Mouse (Mus musculus) lung, postnatal 0 days (tissue): ENCODE results near the gene Hccs. TPM values are rescaled to one million over a fixed set of nuclear protein-coding genes. Genes with fewer than 3 reads are reported as not detected.
A peak's percentile ranks its signal among the peaks of the same experiment; 100 is the strongest.
"Not testable (repeated sequence)": the region's sequence is repeated elsewhere in the genome, so short reads cannot be mapped to it uniquely, and the experiment has no call there.

Experiments
- ATAC-seq: fragments of 200-750 bp; cut with Nextera tagmentation; 2 replicates; pipeline ENCODE4 v1.8.0; 2017; ENCODE audit warnings: moderate library complexity
- DNase-seq: peaks from one replicate; pipeline ENCODE4 v3.0.0-alpha.2; 2016; ENCODE audit warnings: low spot score
- H3K27ac ChIP-seq: fragments of 300-500 bp; sonication (generic); 2 replicates; pipeline ENCODE4 v1.5.1; 2014; ENCODE audit warnings: antibody characterized with exemption, mild to moderate bottlenecking, low read length, mixed read lengths
- H3K27me3 ChIP-seq: fragments of 300-500 bp; sonication (generic); replicated peaks from 2 replicates; pipeline ENCODE4 v1.6.1; 2014; ENCODE audit warnings: low read length, mixed read lengths; ENCODE audit not compliant: insufficient read depth
- H3K36me3 ChIP-seq: fragments of 300-500 bp; sonication (generic); 2 replicates; pipeline ENCODE4 v1.6.1; 2014; ENCODE audit warnings: low read length, mixed read lengths; ENCODE audit not compliant: insufficient read depth
- H3K4me1 ChIP-seq: fragments of 300-500 bp; sonication (generic); 2 replicates; pipeline ENCODE4 v1.6.1; 2014; ENCODE audit warnings: antibody characterized with exemption, low read depth, low read length, mixed read lengths; ENCODE audit not compliant: insufficient read depth
- H3K4me2 ChIP-seq: fragments of 300-500 bp; sonication (generic); replicated peaks from 2 replicates; pipeline ENCODE4 v1.6.1; 2014; ENCODE audit warnings: low read depth, mild to moderate bottlenecking, low read length, moderate library complexity, mixed read lengths
- H3K4me3 ChIP-seq: fragments of 300-500 bp; sonication (generic); 2 replicates; pipeline ENCODE4 v1.5.1; 2014; ENCODE audit warnings: low read depth, low read length
- H3K9ac ChIP-seq: fragments of 300-500 bp; sonication (generic); replicated peaks from 2 replicates; pipeline ENCODE4 v1.6.1; 2014; ENCODE audit warnings: low read depth, mild to moderate bottlenecking
- H3K9me3 ChIP-seq: fragments of 300-500 bp; sonication (generic); 2 replicates; pipeline ENCODE4 v1.6.1; 2016; ENCODE audit warnings: low read length, mixed read lengths
- CTCF ChIP-seq: IDR thresholded peaks from 2 replicates; pipeline ENCODE4 v1.5.1; 2016; ENCODE audit warnings: antibody characterized with exemption, mild to moderate bottlenecking
- EP300 ChIP-seq: IDR thresholded peaks from 2 replicates; pipeline ENCODE4 v1.6.1; 2016; ENCODE audit warnings: antibody characterized with exemption, mild to moderate bottlenecking, control low read depth
- WGBS: fragments of 180-500 bp; shearing (Covaris S2); extraction: QIAGEN DNeasy Blood & Tissue Kit; methylation state at CpG from one replicate; pipeline ENCODE4 v1.1.7; 2014; 5-methylcytosine and 5-hydroxymethylcytosine counted together
- polyA plus RNA-seq: library from polyadenylated mRNA; unstranded; fragments of >200 nt; fragmentation: Nextera tagmentation; extraction: Ambion mirVana; gene quantifications from 2 replicates; pipeline ENCODE4 v1.2.1, GENCODE M21; 2015

Hccs gene
- 18.8 and 18.9 TPM in 2 replicates for polyA plus RNA-seq

- H3K9ac ChIP-seq: peak within 1 kb of the TSS; percentile 60
- no peaks in the 10 kb centered on the region for H3K27me3 ChIP-seq
- peak within 1 kb of the TSS; percentile 86 for H3K27ac ChIP-seq
- no peaks in the 10 kb centered on the region for H3K4me1 ChIP-seq
- 21% methylated on average over 66 of the region's 97 CpGs for WGBS
- H3K4me3 ChIP-seq: peak within 1 kb of the TSS; percentile 54
- peak; percentile 100 for ATAC-seq
- peak; percentile 97 for DNase-seq
- TF ChIP-seq EP300 (no peak), CTCF (no peak)
- H3K36me3 ChIP-seq: no peaks in the 10 kb centered on the region
- H3K4me2 ChIP-seq: peak within 1 kb of the TSS; percentile 59
- H3K9me3 ChIP-seq: no peaks in the 10 kb centered on the region
Measured at GRCm38 (mm10) chrX:169319945-169320667, at the start of gene Hccs. TSS of gene Hccs (minus strand) at chrX:169320372.

- H3K4me2 ChIP-seq: no peak overlapping the region
- H3K4me3 ChIP-seq: no peak overlapping the region
- 60% methylated on average over 4 of the region's 4 CpGs for WGBS
- no peaks in the 10 kb centered on the region for H3K36me3 ChIP-seq
- no peaks in the 10 kb centered on the region for H3K27me3 ChIP-seq
- H3K4me1 ChIP-seq: no peaks in the 10 kb centered on the region
- TF ChIP-seq CTCF: no peak
- TF ChIP-seq EP300: no peak
- no peak for ATAC-seq
- H3K27ac ChIP-seq: no peak overlapping the region
- DNase-seq: no peak
- no peak overlapping the region for H3K9ac ChIP-seq
- H3K9me3 ChIP-seq: no peaks in the 10 kb centered on the region
Measured at GRCm38 (mm10) chrX:169357146-169357772, 37.1 kb upstream of the Hccs start.

- Histone ChIP-seq H3K36me3 (no peaks in the 10 kb centered on the region), H3K4me1 (no peaks in the 10 kb centered on the region), H3K4me3 (no peak overlapping the region), H3K27me3 (no peaks in the 10 kb centered on the region), H3K27ac (no peak overlapping the region), H3K9me3 (no peaks in the 10 kb centered on the region), H3K9ac (no peak overlapping the region), H3K4me2 (no peak overlapping the region)
- WGBS: 75% methylated on average over 3 of the region's 3 CpGs
- ATAC-seq: no peak
- DNase-seq: no peak
- TF ChIP-seq EP300 (no peak), CTCF (no peak)
Measured at GRCm38 (mm10) chrX:169338213-169338612, 18.0 kb upstream of the Hccs start.

DNA sequence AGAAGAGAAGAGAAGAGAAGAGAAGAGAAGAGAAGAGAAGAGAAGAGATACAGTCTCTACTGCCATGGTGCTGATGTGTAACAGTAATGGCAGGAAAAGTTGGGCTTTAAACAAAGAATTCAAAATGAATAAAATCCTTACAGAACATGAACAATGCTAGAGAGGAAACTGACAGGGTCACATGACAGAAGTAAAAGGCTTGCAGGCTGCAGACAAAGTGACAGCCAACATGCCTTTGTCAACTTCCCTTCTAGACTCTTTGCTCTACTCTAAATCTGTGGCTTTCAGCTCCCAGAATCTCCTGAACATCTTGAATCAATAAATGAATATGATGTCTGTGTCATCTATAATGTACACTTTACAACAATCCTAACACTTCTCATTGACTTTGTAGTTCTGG lies 17.4 kb upstream of the Hccs start:
- Histone ChIP-seq H3K27me3 (no peaks in the 10 kb centered on the region), H3K4me2 (no peak overlapping the region), H3K36me3 (no peaks in the 10 kb centered on the region), H3K9me3 (no peaks in the 10 kb centered on the region), H3K4me3 (no peak overlapping the region), H3K4me1 (no peaks in the 10 kb centered on the region), H3K9ac (no peak overlapping the region), H3K27ac (no peak overlapping the region)
- ATAC-seq (no peak), DNase-seq (no peak)
- TF ChIP-seq EP300 (no peak), CTCF (no peak)

DNA sequence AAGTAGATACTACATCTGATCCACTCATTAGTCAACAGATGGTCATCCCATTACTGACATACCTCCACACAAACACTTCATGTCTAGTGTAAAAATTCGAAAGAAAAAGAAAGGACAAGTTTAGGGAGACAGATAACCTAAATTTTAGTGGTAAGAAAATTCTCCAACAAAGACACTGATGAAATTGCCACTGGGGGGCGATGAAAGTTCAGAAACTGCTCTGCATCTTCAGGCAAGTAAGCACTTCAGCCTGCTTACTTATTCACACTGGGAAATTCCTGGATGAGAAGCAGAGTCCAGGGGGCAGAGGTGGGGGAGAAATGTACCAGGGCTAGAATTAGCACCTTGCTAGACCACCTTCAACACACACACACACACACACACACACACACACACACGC lies 12.1 kb upstream of the Hccs start:
- Histone ChIP-seq H3K9me3 (no peaks in the 10 kb centered on the region), H3K4me3 (no peak overlapping the region), H3K9ac (no peak overlapping the region), H3K4me2 (no peak overlapping the region), H3K27me3 (no peaks in the 10 kb centered on the region), H3K36me3 (no peaks in the 10 kb centered on the region), H3K4me1 (no peaks in the 10 kb centered on the region), H3K27ac (no peak overlapping the region)
- peak; percentile 54 for DNase-seq
- peak; percentile 25; the same call in 1 of the 2 replicates for ATAC-seq
- peak; percentile 60 for TF ChIP-seq CTCF
- no peak for TF ChIP-seq EP300
- WGBS: 24% methylated on average over 3 of the region's 3 CpGs

GRCm38 (mm10) chrX:169325929-169326595 lies 5.9 kb upstream of the Hccs start:
- WGBS: 69% methylated on average over 3 of the region's 3 CpGs
- no peak for ATAC-seq
- no peaks in the 10 kb centered on the region for H3K27me3 ChIP-seq
- no peaks in the 10 kb centered on the region for H3K36me3 ChIP-seq
- no peaks in the 10 kb centered on the region for H3K9me3 ChIP-seq
- H3K4me1 ChIP-seq: no peaks in the 10 kb centered on the region
- H3K4me3 ChIP-seq: no peak overlapping the region
- no peak overlapping the region for H3K4me2 ChIP-seq
- TF ChIP-seq EP300 (no peak), CTCF (no peak)
- H3K27ac ChIP-seq: no peak overlapping the region
- DNase-seq: no peak
- no peak overlapping the region for H3K9ac ChIP-seq

GRCm38 (mm10) chrX:169320668-169321005 lies 465 bp upstream of the Hccs start:
- not testable (repeated sequence) for ATAC-seq, H3K36me3 ChIP-seq, H3K9me3 ChIP-seq, DNase-seq, H3K4me1 ChIP-seq, H3K27ac ChIP-seq, H3K9ac ChIP-seq, H3K27me3 ChIP-seq
- Histone ChIP-seq H3K4me2 (peak overlapping the region; percentile 27; the same call in 1 of the 2 replicates), H3K4me3 (peak overlapping the region; percentile 54)
- 37% methylated on average over 15 of the region's 15 CpGs for WGBS
